Mouse (Mus musculus) myocyte (in vitro differentiated cells): ENCODE data around the gene Nr3c2. TPM values are rescaled to one million over a fixed set of nuclear protein-coding genes. Genes with fewer than 3 reads are reported as not detected.
A peak's percentile ranks its signal among the peaks of the same experiment; 100 is the strongest.

Experiments used
- H3K27me3 ChIP-seq: one replicate; pipeline ENCODE4 v1.6.1; 2011; ENCODE audit not compliant: control insufficient read depth, insufficient read depth, insufficient read length
- H3K36me3 ChIP-seq: one replicate; pipeline ENCODE4 v1.6.1; 2011; ENCODE audit not compliant: control insufficient read depth, insufficient read depth
- H3K4me2 ChIP-seq: one replicate; pipeline ENCODE4 v1.6.1; 2011; ENCODE audit warnings: low read depth, control low read depth
- H3K4me3 ChIP-seq: one replicate; pipeline ENCODE4 v1.5.1; 2011; ENCODE audit warnings: mild to moderate bottlenecking, control low read depth, moderate library complexity
- H3K79me2 ChIP-seq: one replicate; pipeline ENCODE4 v1.6.1; 2011; ENCODE audit not compliant: control insufficient read depth, insufficient read depth
- H3ac ChIP-seq: one replicate; pipeline ENCODE4 v1.6.1; 2011; ENCODE audit not compliant: control insufficient read depth, insufficient read length
- CEBPB ChIP-seq: IDR thresholded peaks from 2 replicates; pipeline ENCODE4 v1.6.1; 2011; ENCODE audit warnings: mild to moderate bottlenecking, moderate library complexity; ENCODE audit not compliant: poor library complexity, insufficient read depth, severe bottlenecking
- E2F4 ChIP-seq: IDR thresholded peaks from one replicate; pipeline ENCODE4 v1.6.1; 2011; ENCODE audit warnings: mild to moderate bottlenecking, control low read depth, moderate library complexity; ENCODE audit not compliant: insufficient read depth
- MAX ChIP-seq: IDR thresholded peaks from one replicate; pipeline ENCODE4 v1.6.1; 2011; ENCODE audit warnings: low read depth, mild to moderate bottlenecking, control low read depth
- MYOD1 ChIP-seq, 3 experiments: IDR thresholded peaks; one replicate each; pipeline ENCODE4 v1.6.1; 2011; ENCODE audit warnings: control low read depth in 2 of 3, low read depth in 2 of 3, mild to moderate bottlenecking in 2 of 3, moderate library complexity in 1 of 3; ENCODE audit not compliant: insufficient read length in 2 of 3, control insufficient read depth in 1 of 3
- MYOG ChIP-seq, 3 experiments: IDR thresholded peaks; one replicate each; pipeline ENCODE4 v1.6.1; 2011; ENCODE audit warnings: control low read depth in 2 of 3, low read depth in 2 of 3, mild to moderate bottlenecking in 2 of 3; ENCODE audit not compliant: insufficient read length in 2 of 3, control insufficient read depth in 1 of 3, insufficient read depth in 1 of 3
- POLR2A ChIP-seq: IDR thresholded peaks from one replicate; pipeline ENCODE4 v1.6.1; 2011; ENCODE audit warnings: low read depth, mild to moderate bottlenecking, control low read depth, moderate library complexity; ENCODE audit not compliant: insufficient read length
- POLR2AphosphoS2 ChIP-seq: IDR thresholded peaks from one replicate; pipeline ENCODE4 v1.6.1; 2011; ENCODE audit warnings: low read depth, control low read depth; ENCODE audit not compliant: insufficient read length
- REST ChIP-seq: IDR thresholded peaks from one replicate; pipeline ENCODE4 v1.6.1; 2011; ENCODE audit warnings: mild to moderate bottlenecking, control low read depth, moderate library complexity; ENCODE audit not compliant: insufficient read depth, insufficient read length
- SRF ChIP-seq: IDR thresholded peaks from one replicate; pipeline ENCODE4 v1.6.1; 2011; ENCODE audit warnings: low read depth; ENCODE audit not compliant: control insufficient read depth, insufficient read length
- TCF12 ChIP-seq: IDR thresholded peaks from one replicate; pipeline ENCODE4 v1.6.1; 2011; ENCODE audit warnings: mild to moderate bottlenecking, control low read depth; ENCODE audit not compliant: poor library complexity, insufficient read depth, severe bottlenecking
- TCF3 ChIP-seq: IDR thresholded peaks from one replicate; pipeline ENCODE4 v1.6.1; 2011; ENCODE audit warnings: low read depth, control low read depth; ENCODE audit not compliant: insufficient read length
- USF1 ChIP-seq: IDR thresholded peaks from one replicate; pipeline ENCODE4 v1.6.1; 2011; ENCODE audit warnings: low read depth, mild to moderate bottlenecking, control low read depth, moderate library complexity
- polyA plus RNA-seq: library from polyadenylated mRNA; unstranded; fragments of >200 nt; fragmentation: generic; extraction: Trizol; gene quantifications from one replicate; pipeline ENCODE4 v1.2.1, GENCODE M21; 2012; ENCODE audit warnings: missing spikeins

Gene Nr3c2
- polyA plus RNA-seq, 1 experiment: 0.11 TPM

DNA sequence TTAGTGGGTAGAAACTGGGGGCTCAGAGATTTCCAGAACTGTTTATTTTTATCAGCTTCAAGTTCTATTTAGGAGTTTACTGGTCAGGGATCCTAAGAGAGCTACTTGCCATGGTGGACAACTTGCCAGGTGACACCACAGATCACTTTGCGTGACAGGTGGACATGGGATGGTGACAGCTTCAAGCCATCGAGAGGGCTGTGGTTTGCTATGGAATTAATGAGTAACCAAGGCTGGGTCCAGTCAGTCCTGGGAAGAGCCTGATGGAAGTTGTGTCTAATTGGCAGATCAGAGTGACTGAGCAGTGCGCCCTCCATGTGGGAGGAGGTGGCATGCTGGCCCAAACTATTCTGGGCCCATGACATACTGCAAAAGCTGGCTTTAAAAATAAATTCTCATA, 132.0 kb downstream of the Nr3c2 start:
- Histone ChIP-seq H3ac (no peak overlapping the region), H3K4me2 (no peak overlapping the region), H3K79me2 (no peaks in the 10 kb centered on the region), H3K36me3 (no peaks in the 10 kb centered on the region), H3K27me3 (no peaks in the 10 kb centered on the region), H3K4me3 (no peak overlapping the region)
- peak in 2 of 3 experiments; percentile 67 to 89 for TF ChIP-seq MYOG (IDR thresholded peaks at IDR 0.05; ENCODE audit: control insufficient read depth in 1 of 3, insufficient read depth in 1 of 3, insufficient read length in 2 of 3, low read depth in 2 of 3)
- TF ChIP-seq E2F4: no peak
- peak; percentile 95 to 99 (median 98) for TF ChIP-seq MYOD1 (IDR thresholded peaks at IDR 0.05; ENCODE audit: control insufficient read depth in 1 of 3, insufficient read length in 2 of 3, low read depth in 2 of 3)
- peak; percentile 90 for TF ChIP-seq TCF12
- TF ChIP-seq REST: no peak
- peak; percentile 90 for TF ChIP-seq TCF3

DNA sequence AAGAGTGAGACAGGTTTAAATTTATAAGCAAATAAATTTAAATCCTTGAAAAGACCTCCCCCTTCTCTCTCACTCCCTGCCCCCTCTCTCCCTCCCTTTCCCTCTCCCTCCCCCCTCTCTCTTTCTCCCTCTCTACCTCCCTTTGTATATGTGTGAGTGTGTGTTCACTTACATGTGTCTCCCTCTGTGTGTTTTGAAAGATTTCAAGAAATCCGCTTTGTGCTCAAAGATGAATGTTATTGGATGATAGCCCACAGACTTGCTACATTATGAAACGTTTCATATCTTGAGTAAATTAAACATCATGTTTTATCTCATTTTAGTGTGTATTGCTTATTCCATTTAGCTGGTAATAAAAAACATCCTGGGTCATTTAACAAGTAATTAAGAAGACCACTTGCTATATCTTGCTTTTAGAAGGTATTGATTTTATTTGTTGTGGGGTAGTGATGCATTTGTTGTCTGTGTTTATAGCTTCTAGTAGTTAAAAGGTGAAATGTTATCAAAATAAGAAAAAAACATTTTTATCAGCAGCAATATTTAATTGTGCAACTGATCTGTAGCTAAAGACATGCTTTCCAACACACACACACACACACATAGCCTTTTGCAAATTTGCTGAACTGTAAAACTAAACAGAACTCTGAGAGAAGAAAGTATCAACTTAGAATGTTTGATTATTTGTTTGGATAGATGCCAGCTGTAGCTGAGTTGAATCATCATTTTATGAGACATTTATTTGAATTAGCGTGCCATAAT, 134.6 kb downstream of the Nr3c2 start:
- no peak for TF ChIP-seq POLR2A
- no peak for TF ChIP-seq MAX
- TF ChIP-seq POLR2AphosphoS2: no peak
- no peak for TF ChIP-seq MYOG (IDR thresholded peaks at IDR 0.05; ENCODE audit: control insufficient read depth in 1 of 3, insufficient read depth in 1 of 3, insufficient read length in 2 of 3, low read depth in 2 of 3)
- TF ChIP-seq USF1: no peak
- no peak for TF ChIP-seq MYOD1 (IDR thresholded peaks at IDR 0.05; ENCODE audit: control insufficient read depth in 1 of 3, insufficient read length in 2 of 3, low read depth in 2 of 3)
- no peak for TF ChIP-seq CEBPB
- TF ChIP-seq TCF12: no peak
- TF ChIP-seq SRF: no peak
- TF ChIP-seq REST: no peak
- TF ChIP-seq E2F4: no peak
- no peak for TF ChIP-seq TCF3
- H3K4me3 ChIP-seq: no peak overlapping the region
- no peaks in the 10 kb centered on the region for H3K36me3 ChIP-seq
- no peak overlapping the region for H3ac ChIP-seq
- H3K27me3 ChIP-seq: no peaks in the 10 kb centered on the region
- H3K4me2 ChIP-seq: no peak overlapping the region
- H3K79me2 ChIP-seq: no peaks in the 10 kb centered on the region

DNA sequence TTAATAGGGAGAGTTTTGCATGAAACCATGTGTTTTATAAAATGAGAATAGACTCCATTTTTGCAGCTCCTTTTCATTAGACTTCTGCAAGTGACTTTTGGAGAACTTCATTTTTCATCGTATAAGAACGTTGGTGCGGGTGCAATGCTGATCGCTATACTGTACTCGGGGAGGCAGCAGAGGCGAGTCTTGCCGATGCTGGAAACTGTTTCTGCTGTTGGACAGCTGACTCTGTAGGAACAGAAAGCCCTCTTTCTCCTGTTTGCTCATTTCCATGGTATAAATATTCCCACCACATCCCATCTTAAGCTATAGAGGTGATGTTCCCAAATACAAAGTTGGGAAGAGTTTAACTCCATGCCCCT, 135.2 kb downstream of the Nr3c2 start:
- H3K27me3 ChIP-seq: no peaks in the 10 kb centered on the region
- H3K4me3 ChIP-seq: no peak overlapping the region
- no peaks in the 10 kb centered on the region for H3K36me3 ChIP-seq
- no peak overlapping the region for H3ac ChIP-seq
- no peaks in the 10 kb centered on the region for H3K79me2 ChIP-seq
- no peak overlapping the region for H3K4me2 ChIP-seq
- TF ChIP-seq POLR2AphosphoS2: no peak
- TF ChIP-seq CEBPB: no peak
- no peak for TF ChIP-seq TCF3
- no peak for TF ChIP-seq MAX
- no peak for TF ChIP-seq REST
- no peak for TF ChIP-seq E2F4
- TF ChIP-seq SRF: no peak
- TF ChIP-seq MYOD1 (IDR thresholded peaks at IDR 0.05; ENCODE audit: control insufficient read depth in 1 of 3, insufficient read length in 2 of 3, low read depth in 2 of 3): no peak
- no peak for TF ChIP-seq TCF12
- TF ChIP-seq POLR2A: no peak
- TF ChIP-seq MYOG (IDR thresholded peaks at IDR 0.05; ENCODE audit: control insufficient read depth in 1 of 3, insufficient read depth in 1 of 3, insufficient read length in 2 of 3, low read depth in 2 of 3): no peak
- TF ChIP-seq USF1: no peak

DNA sequence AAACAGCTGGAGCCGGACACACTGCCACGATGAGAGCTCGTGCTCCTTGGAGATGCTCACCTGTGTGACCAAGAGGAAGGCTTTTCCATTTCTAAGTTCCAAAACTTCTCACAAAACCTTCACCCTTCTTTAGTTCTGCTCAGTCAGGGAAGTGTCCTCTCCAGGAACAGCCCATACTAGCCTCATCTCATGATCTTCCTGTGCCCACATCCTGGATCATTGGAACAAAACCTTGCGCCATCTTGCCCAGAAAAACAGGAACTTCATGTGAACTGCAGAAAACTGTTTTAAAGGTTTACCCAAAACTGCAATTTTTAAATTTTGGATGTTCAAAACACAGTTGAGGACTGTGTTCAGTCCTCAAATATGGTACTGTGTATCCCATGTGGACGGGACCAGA, 142.0 kb downstream of the Nr3c2 start:
- no peak overlapping the region for H3K4me2 ChIP-seq
- H3K36me3 ChIP-seq: no peaks in the 10 kb centered on the region
- no peaks in the 10 kb centered on the region for H3K79me2 ChIP-seq
- no peak for TF ChIP-seq CEBPB
- no peak for TF ChIP-seq POLR2A
- TF ChIP-seq TCF12: no peak
- no peak for TF ChIP-seq SRF
- no peak for TF ChIP-seq MYOG (IDR thresholded peaks at IDR 0.05; ENCODE audit: control insufficient read depth in 1 of 3, insufficient read depth in 1 of 3, insufficient read length in 2 of 3, low read depth in 2 of 3)
- TF ChIP-seq USF1: no peak
- TF ChIP-seq REST: no peak
- no peak for TF ChIP-seq POLR2AphosphoS2
- no peak overlapping the region for H3K4me3 ChIP-seq
- H3K27me3 ChIP-seq: no peaks in the 10 kb centered on the region
- no peak overlapping the region for H3ac ChIP-seq

DNA sequence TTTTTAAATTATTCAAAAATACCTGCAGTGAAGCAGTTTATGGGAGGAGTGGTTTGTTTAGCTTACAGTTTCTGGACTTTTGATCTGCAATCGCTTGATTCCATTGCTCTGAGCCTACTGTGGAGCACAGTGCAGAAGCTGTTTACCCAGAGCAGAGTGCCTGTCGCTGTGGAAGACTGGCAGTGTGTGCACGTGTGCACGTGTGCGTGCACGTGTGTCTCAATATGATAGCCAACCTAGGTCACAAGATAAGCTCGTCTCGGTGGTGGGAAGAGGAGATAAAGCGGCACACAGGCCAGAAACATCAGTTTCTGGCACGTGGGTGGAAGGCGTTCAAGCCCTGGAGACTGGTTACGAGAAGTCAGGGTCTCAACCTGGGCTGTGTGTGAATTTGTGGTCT, 145.6 kb downstream of the Nr3c2 start:
- H3K4me2 ChIP-seq: no peak overlapping the region
- no peak overlapping the region for H3K4me3 ChIP-seq
- no peak for TF ChIP-seq TCF3
- no peak for TF ChIP-seq TCF12
- no peak overlapping the region for H3ac ChIP-seq
- no peaks in the 10 kb centered on the region for H3K36me3 ChIP-seq
- no peaks in the 10 kb centered on the region for H3K27me3 ChIP-seq
- H3K79me2 ChIP-seq: no peaks in the 10 kb centered on the region
